Mouse (Mus musculus): ENCODE results near the gene Ocel1. TPM values are rescaled to one million over a fixed set of nuclear protein-coding genes. Genes with fewer than 3 reads are reported as not detected.

Ocel1 gene
- polyA plus RNA-seq, 1 experiment, result 2.3 TPM

- no peak overlapping the region for H3K27ac ChIP-seq (ENCODE audit: insufficient read depth, low read length)
- no peak overlapping the region for H3K4me3 ChIP-seq (ENCODE audit: insufficient read depth, low read length)
- H3K4me1 ChIP-seq (ENCODE audit: control insufficient read depth, insufficient read depth, low read length), result no peaks in the 10 kb centered on the region
- TF ChIP-seq CTCF (IDR thresholded peaks at IDR 0.05; ENCODE audit: borderline replicate concordance, insufficient read depth, low read length), result no peak
- peak; percentile 43; the same call in 1 of the 2 replicates for TF ChIP-seq POLR2A (IDR thresholded peaks at IDR 0.05; ENCODE audit: low read depth, low read length)
Measured at GRCm38 (mm10) chr8:71411535-71412273, 40.6 kb downstream of the Ocel1 start.

- H3K4me1 ChIP-seq (ENCODE audit: control insufficient read depth, insufficient read depth, low read length), result no peaks in the 10 kb centered on the region
- no peak for TF ChIP-seq POLR2A (IDR thresholded peaks at IDR 0.05; ENCODE audit: low read depth, low read length)
- TF ChIP-seq CTCF (IDR thresholded peaks at IDR 0.05; ENCODE audit: borderline replicate concordance, insufficient read depth, low read length), result no peak
- no peak overlapping the region for H3K4me3 ChIP-seq (ENCODE audit: insufficient read depth, low read length)
- H3K27ac ChIP-seq (ENCODE audit: insufficient read depth, low read length), result no peak overlapping the region
Measured at GRCm38 (mm10) chr8:71422121-71422520, 51.0 kb downstream of the Ocel1 start.

Other genes starting within 250 kb of the Ocel1 start
- 67.5 and 95.8 TPM in 2 replicates for gene Myo9b, start 98.6 kb upstream of the Ocel1 start, polyA plus RNA-seq (2011; ENCODE audit: insufficient read length, low read depth, missing spikeins)
- 23.1 and 29.7 TPM in 2 replicates for gene Haus8, start 98.4 kb upstream of the Ocel1 start, polyA plus RNA-seq (2011; ENCODE audit: insufficient read length, low read depth, missing spikeins)
- 94.8 and 97.6 TPM in 2 replicates for gene Use1, start 4.5 kb upstream of the Ocel1 start, polyA plus RNA-seq (2011; ENCODE audit: insufficient read length, low read depth, missing spikeins)
- gene Nr2f6, start 10.7 kb downstream of the Ocel1 start, polyA plus RNA-seq (2011; ENCODE audit: insufficient read length, low read depth, missing spikeins), result 40.8 and 48.9 TPM in 2 replicates
- not detected in 2 replicates for gene Ushbp1, start 24.5 kb downstream of the Ocel1 start, polyA plus RNA-seq (2011; ENCODE audit: insufficient read length, low read depth, missing spikeins)
- gene Babam1, start 25.6 kb downstream of the Ocel1 start, polyA plus RNA-seq (2011; ENCODE audit: insufficient read length, low read depth, missing spikeins), result 84.5 and 91.6 TPM in 2 replicates
- gene Ankle1, start 34.7 kb downstream of the Ocel1 start, polyA plus RNA-seq (2011; ENCODE audit: insufficient read length, low read depth, missing spikeins), result 3.9 and 5.7 TPM in 2 replicates
- 19.4 and 20.9 TPM in 2 replicates for gene Abhd8, start 92.4 kb downstream of the Ocel1 start, polyA plus RNA-seq (2011; ENCODE audit: insufficient read length, low read depth, missing spikeins)
- 36.9 and 50.5 TPM in 2 replicates for gene Mrpl34, start 93.7 kb downstream of the Ocel1 start, polyA plus RNA-seq (2011; ENCODE audit: insufficient read length, low read depth, missing spikeins)
- 63.1 and 70.4 TPM in 2 replicates for gene Dda1, start 97.9 kb downstream of the Ocel1 start, polyA plus RNA-seq (2011; ENCODE audit: insufficient read length, low read depth, missing spikeins)
- gene Ano8, start 114.7 kb downstream of the Ocel1 start, polyA plus RNA-seq (2011; ENCODE audit: insufficient read length, low read depth, missing spikeins), result 15.4 and 15.6 TPM in 2 replicates
- 10.5 and 12.5 TPM in 2 replicates for gene Gtpbp3, start 116.8 kb downstream of the Ocel1 start, polyA plus RNA-seq (2011; ENCODE audit: insufficient read length, low read depth, missing spikeins)
- 0.33 and 0.44 TPM in 2 replicates for gene Plvap, start 140.5 kb downstream of the Ocel1 start, polyA plus RNA-seq (2011; ENCODE audit: insufficient read length, low read depth, missing spikeins)
- gene Ccdc194, start 154.4 kb downstream of the Ocel1 start, polyA plus RNA-seq (2011; ENCODE audit: insufficient read length, low read depth, missing spikeins), result not detected in 2 replicates
- 102 and 107 TPM in 2 replicates for gene Bst2, start 166.2 kb downstream of the Ocel1 start, polyA plus RNA-seq (2011; ENCODE audit: insufficient read length, low read depth, missing spikeins)
- 38.3 and 39.4 TPM in 2 replicates for gene Mvb12a, start 171.6 kb downstream of the Ocel1 start, polyA plus RNA-seq (2011; ENCODE audit: insufficient read length, low read depth, missing spikeins)
- 0.32 TPM in 1 of 2 replicates, not detected in the other for gene Tmem221, start 187.6 kb downstream of the Ocel1 start, polyA plus RNA-seq (2011; ENCODE audit: insufficient read length, low read depth, missing spikeins)
- not detected in 2 replicates for gene Nxnl1, start 195.3 kb downstream of the Ocel1 start, polyA plus RNA-seq (2011; ENCODE audit: insufficient read length, low read depth, missing spikeins)
- gene Slc27a1, start 197.6 kb downstream of the Ocel1 start, polyA plus RNA-seq (2011; ENCODE audit: insufficient read length, low read depth, missing spikeins), result 13.7 and 17.7 TPM in 2 replicates
- gene Pgls, start 220.9 kb downstream of the Ocel1 start, polyA plus RNA-seq (2011; ENCODE audit: insufficient read length, low read depth, missing spikeins), result 86.0 and 99.4 TPM in 2 replicates
- 1.8 and 3.0 TPM in 2 replicates for gene Fam129c, start 226.3 kb downstream of the Ocel1 start, polyA plus RNA-seq (2011; ENCODE audit: insufficient read length, low read depth, missing spikeins)
- 147 and 163 TPM in 2 replicates for gene Colgalt1, start 239.7 kb downstream of the Ocel1 start, polyA plus RNA-seq (2011; ENCODE audit: insufficient read length, low read depth, missing spikeins)